Mouse (Mus musculus) mature B cell (primary cell): ENCODE measurements around the gene Myl6b.

Source experiments
- in situ Hi-C: fragments of 300-500 bp; cut with MboI; formaldehyde crosslinking; loops from 2 replicates; pipeline ENCODE4 v1.14.3; 2019

Gene Myl6b

DNA sequence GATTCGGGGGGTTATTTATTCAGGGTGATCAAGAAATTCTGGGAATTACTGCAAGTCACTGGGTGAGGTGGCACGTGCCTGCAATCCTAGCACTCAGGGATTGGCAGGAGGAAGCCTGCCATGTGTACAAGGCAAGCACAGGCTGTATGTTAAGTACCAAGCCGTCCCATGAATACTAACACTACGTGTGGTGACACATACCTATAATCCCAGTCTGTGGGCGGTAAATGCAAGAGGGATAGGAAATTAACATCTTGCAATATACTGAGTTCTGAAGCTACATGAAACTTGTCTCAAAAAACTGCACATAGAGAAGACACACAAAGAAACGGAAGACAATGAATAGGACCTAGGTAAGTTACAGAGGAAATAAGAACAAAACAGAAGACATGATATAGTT is 47.5 kb downstream of the Myl6b start:
- in situ Hi-C loops = loop anchor here (10.0 kb wide), 1 partner anchor 116 kb away; the partner anchor contains the start of gene Cs

DNA sequence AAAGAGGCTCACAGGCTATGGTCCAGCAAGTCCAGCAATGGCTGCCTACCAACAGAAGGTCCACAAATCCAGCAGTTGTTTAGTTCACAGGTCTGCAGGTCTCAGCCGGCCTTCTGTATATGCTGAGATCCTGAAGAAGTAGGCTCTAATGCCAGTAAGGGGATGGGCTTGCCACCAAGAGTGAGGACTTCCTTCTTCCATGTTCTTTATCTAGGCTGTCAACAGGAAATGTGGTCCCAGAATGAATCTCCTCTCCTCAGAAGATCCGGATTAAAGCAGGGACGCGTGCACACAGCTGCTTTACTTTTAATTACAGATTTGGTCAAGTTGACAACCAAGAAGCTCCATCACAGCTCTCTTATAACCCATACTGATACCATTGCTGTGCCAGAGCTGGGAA is 53.1 kb downstream of the Myl6b start:
- in situ Hi-C loops = no loop called here

DNA sequence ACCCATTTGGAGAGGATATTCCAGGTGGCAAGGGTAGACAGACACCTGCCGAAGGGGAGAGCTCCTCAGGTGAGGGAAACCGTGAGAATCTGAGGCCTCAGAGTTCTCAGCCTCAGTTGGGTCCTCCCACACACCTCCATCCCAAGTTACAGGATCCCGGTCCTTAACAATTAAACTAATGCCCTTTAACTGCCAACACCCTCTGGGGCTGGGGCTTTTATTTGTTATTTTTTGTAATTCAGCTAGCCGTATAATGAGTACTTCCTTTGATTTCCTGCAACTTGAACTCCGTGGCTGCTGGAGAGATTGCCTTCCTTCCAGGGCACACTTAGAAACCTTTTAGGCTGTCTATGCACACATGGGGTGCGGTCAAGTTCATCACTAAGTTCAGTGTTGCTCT is 54.1 kb downstream of the Myl6b start:
- in situ Hi-C loops = loop anchor here (5.0 kb wide), 1 partner anchor 37 kb away; no protein-coding TSS in a partner anchor
